ENCODE assay signal across 8 mouse cellular contexts in the genomic region with DNA sequence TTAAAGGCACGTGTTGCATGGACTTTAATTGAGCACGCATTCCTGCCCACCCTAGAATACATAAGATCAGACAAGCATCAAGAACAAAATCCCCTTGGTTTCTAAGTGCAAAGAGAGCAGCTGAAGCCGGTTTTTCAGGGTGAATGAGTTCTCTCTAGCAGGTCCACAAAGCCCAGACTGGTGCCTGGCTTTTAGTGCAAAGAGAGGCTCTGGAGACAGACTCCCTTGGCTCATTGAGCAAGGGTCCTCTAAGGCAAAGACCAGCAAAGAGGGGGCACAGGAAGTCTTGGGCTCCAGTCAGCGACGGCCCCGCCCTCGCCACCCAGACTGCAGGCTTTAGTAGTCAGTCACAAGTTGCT. TPM values are rescaled to one million over a fixed set of nuclear protein-coding genes. Genes with fewer than 3 reads are reported as not detected.
DNase-seq lines count a peak whose midpoint lies in the region; ATAC-seq and TF ChIP-seq lines count a peak whose summit lies in the region.

No protein-coding gene starts in this region.

- H3K27ac ChIP-seq in spleen, adult 2 months (ENCODE audit: insufficient read depth, low read length) = no peak overlapping the region
- no peak overlapping the region for H3K27ac ChIP-seq in liver, embryonic 11.5 days (ENCODE audit: low read depth, low read length)
- H3K27ac ChIP-seq in stomach, postnatal 0 days (replicated peaks) = peak overlapping the region; percentile 69; the same call in 1 of the 2 replicates

- H3K4me1 ChIP-seq in erythroblast, embryonic 14.5 days (ENCODE audit: control insufficient read depth) = peaks cover 14% of the 10 kb centered on the region
- H3K4me1 ChIP-seq in spleen, adult 2 months (ENCODE audit: control insufficient read depth, insufficient read depth, insufficient read length) = peaks cover 7% of the 10 kb centered on the region; the same call in 1 of the 2 replicates
- peaks cover 4% of the 10 kb centered on the region; the same call in 1 of the 2 replicates for H3K4me1 ChIP-seq in liver, embryonic 11.5 days (replicated peaks; ENCODE audit: control insufficient read depth, insufficient read depth, low read length)
- no peaks in the 10 kb centered on the region for H3K4me1 ChIP-seq in stomach, postnatal 0 days (replicated peaks; ENCODE audit: control insufficient read depth, insufficient read depth)

- no peaks in the 10 kb centered on the region for H3K36me3 ChIP-seq in erythroblast, embryonic 14.5 days (ENCODE audit: control insufficient read depth)
- no peaks in the 10 kb centered on the region for H3K36me3 ChIP-seq in spleen, adult 2 months (ENCODE audit: control insufficient read depth, insufficient read depth, low read length)
- no peaks in the 10 kb centered on the region for H3K36me3 ChIP-seq in liver, embryonic 11.5 days (ENCODE audit: control insufficient read depth, insufficient read depth, low read length)
- no peaks in the 10 kb centered on the region for H3K36me3 ChIP-seq in stomach, postnatal 0 days (ENCODE audit: control insufficient read depth, insufficient read depth, low read length)

- WGBS in spleen, adult 2 months = 17% methylated on average over 7 of the region's 7 CpGs
- 13% methylated on average over 7 of the region's 7 CpGs for WGBS in liver, embryonic 11.5 days
- 4% methylated on average over 7 of the region's 7 CpGs for WGBS in stomach, postnatal 0 days

- no peak for TF ChIP-seq EP300 in stomach, postnatal 0 days (optimal IDR thresholded peaks at IDR 0.05)

- no peak for ATAC-seq in erythroblast, adult 5-6 weeks (replicated peaks; ENCODE audit: low FRiP score, poor library complexity, severe bottlenecking)
- no peak for ATAC-seq in liver, embryonic 11.5 days (replicated peaks; ENCODE audit: low FRiP score)
- no peak for ATAC-seq in stomach, postnatal 0 days (ENCODE audit: low FRiP score, low TSS enrichment)
- ATAC-seq in granulocyte monocyte progenitor cell, adult 5-6 weeks (replicated peaks; ENCODE audit: poor library complexity, severe bottlenecking) = no peak

- H3K9me3 ChIP-seq in erythroblast, embryonic 14.5 days (ENCODE audit: control insufficient read depth, low read length) = no peaks in the 10 kb centered on the region
- no peaks in the 10 kb centered on the region for H3K9me3 ChIP-seq in liver, embryonic 11.5 days (ENCODE audit: control insufficient read depth, low read length)
- no peaks in the 10 kb centered on the region for H3K9me3 ChIP-seq in stomach, postnatal 0 days (ENCODE audit: control insufficient read depth, low read length)

- no peaks in the 10 kb centered on the region for H3K27me3 ChIP-seq in erythroblast, embryonic 14.5 days (ENCODE audit: control insufficient read depth)
- H3K27me3 ChIP-seq in spleen, adult 2 months (ENCODE audit: control insufficient read depth, insufficient read depth, low read length) = no peaks in the 10 kb centered on the region
- H3K27me3 ChIP-seq in liver, embryonic 11.5 days (replicated peaks; ENCODE audit: control insufficient read depth, insufficient read depth, low read length) = no peaks in the 10 kb centered on the region
- no peaks in the 10 kb centered on the region for H3K27me3 ChIP-seq in stomach, postnatal 0 days (ENCODE audit: control insufficient read depth, insufficient read depth, low read length)

- peak overlapping the region; percentile 62 for H3K4me3 ChIP-seq in erythroblast, embryonic 14.5 days (replicated peaks)
- H3K4me3 ChIP-seq in spleen, adult 2 months (ENCODE audit: extremely low read depth, insufficient read depth, insufficient read length) = peak overlapping the region; percentile 78; the same call in 1 of the 2 replicates
- peak overlapping the region; percentile 63 for H3K4me3 ChIP-seq in liver, embryonic 11.5 days (ENCODE audit: low read depth, low read length)
- H3K4me3 ChIP-seq in stomach, postnatal 0 days (ENCODE audit: low read depth, low read length) = peak overlapping the region; percentile 52

- no peak for TF ChIP-seq CTCF in spleen, adult 2 months (IDR thresholded peaks at IDR 0.05; ENCODE audit: extremely low read depth, insufficient read depth, insufficient read length, insufficient replicate concordance)
- TF ChIP-seq CTCF in stomach, postnatal 0 days (IDR thresholded peaks at IDR 0.05; ENCODE audit: low read depth) = no peak

- DNase-seq in spleen, adult 2 months (ENCODE audit: low read depth in 1 of 2, low spot score in 2 of 2) = no peak
- DNase-seq in spleen, postnatal 36 days (ENCODE audit: low spot score in 2 of 2) = no peak
- no peak for DNase-seq in liver, embryonic 11.5 days (ENCODE audit: low spot score)
- DNase-seq in stomach, postnatal 0 days (ENCODE audit: low spot score) = no peak
- no peak for DNase-seq in adrenal gland, postnatal 36 days

- H3K9ac ChIP-seq in liver, embryonic 11.5 days (ENCODE audit: low read depth, low read length) = peak overlapping the region; percentile 71
- H3K9ac ChIP-seq in stomach, postnatal 0 days (ENCODE audit: low read length) = peak overlapping the region; percentile 57; the same call in 1 of the 2 replicates

- H3K4me2 ChIP-seq in liver, embryonic 11.5 days = peak overlapping the region; percentile 81
- H3K4me2 ChIP-seq in stomach, postnatal 0 days (replicated peaks; ENCODE audit: low read depth) = peak overlapping the region; percentile 88

- TF ChIP-seq POLR2A in spleen, adult 2 months (IDR thresholded peaks at IDR 0.05; ENCODE audit: low read depth, low read length) = no peak

RNA-seq across cellular contexts. Expression of gene Cracr2a, which starts 0.3 kb away (rescaled TPM):
- polyA plus RNA-seq in erythroblast, embryonic 14.5 days (2012) = 0.01 and 0.06 TPM in 2 replicates
- 4.0 and 4.2 TPM in 2 replicates for total RNA-seq in erythroblast, adult 5-6 weeks (2015; ENCODE audit: low replicate concordance)
- total RNA-seq in erythroblast, adult 5-6 weeks (2017; ENCODE audit: low replicate concordance) = 2.4 and 2.9 TPM in 2 replicates
- polyA plus RNA-seq in spleen, adult 2 months (2012; rRNA removed) = 3.4 and 4.0 TPM in 2 replicates
- 1.8 TPM in 2 replicates for polyA plus RNA-seq in liver, embryonic 11.5 days (2014; fragmentation: Nextera tagmentation; extraction: Ambion mirVana)
- polyA plus RNA-seq in stomach, postnatal 0 days (2015; fragmentation: Nextera tagmentation; extraction: Ambion mirVana) = 0.74 and 0.96 TPM in 2 replicates
- total RNA-seq in adrenal gland, postnatal 36 days (2021) = 1 to 10 TPM in 1 of 2 experiments, under 1 TPM in 1; 0.93 to 2.2 TPM
- 8.6 and 9.4 TPM in 2 replicates for total RNA-seq in granulocyte monocyte progenitor cell, adult 5-6 weeks (2014; fragmentation: Nextera tagmentation)
- total RNA-seq in granulocyte monocyte progenitor cell, adult 5-6 weeks (2017) = 9.5 and 9.6 TPM in 2 replicates
